Mouse (Mus musculus) macrophage (primary cell): ENCODE data around the gene Taar5. TPM values are rescaled to one million over a fixed set of nuclear protein-coding genes. Genes with fewer than 3 reads are reported as not detected.

Experiments
- H3K27ac ChIP-seq: fragments of 350-480 bp; formaldehyde crosslinking; 2 replicates; pipeline ENCODE4 v1.9.0; 2021
- H3K36me3 ChIP-seq: fragments of 350-480 bp; formaldehyde crosslinking; 2 replicates; pipeline ENCODE4 v1.9.0; 2021; ENCODE audit errors: inconsistent target
- H3K4me3 ChIP-seq: fragments of 350-480 bp; formaldehyde crosslinking; 2 replicates; pipeline ENCODE4 v1.9.0; 2021; ENCODE audit errors: inconsistent target
- H3K79me2 ChIP-seq: fragments of 350-480 bp; formaldehyde crosslinking; 2 replicates; pipeline ENCODE4 v1.9.0; 2021; ENCODE audit errors: inconsistent target
- WGBS: methylation state at CpG from one replicate; pipeline ENCODE4 v1.1.7; 2026; ENCODE audit warnings: inconsistent platforms; ENCODE audit not compliant: missing documents; 5-methylcytosine and 5-hydroxymethylcytosine counted together
- polyA plus RNA-seq: library from polyadenylated mRNA; stranded (reverse); fragments of 250-400 nt; gene quantifications from 3 replicates; pipeline ENCODE4 v1.2.4, GENCODE M21; 2018; ENCODE audit warnings: inconsistent platforms

Taar5 gene
- polyA plus RNA-seq, 1 experiment from 2014 or later: not detected

- 56% methylated on average over 13 of the region's 16 CpGs for WGBS
- Histone ChIP-seq H3K79me2 (no peaks in the 10 kb centered on the region), H3K4me3 (no peak overlapping the region), H3K27ac (no peak overlapping the region), H3K36me3 (no peaks in the 10 kb centered on the region)
Observed at GRCm38 (mm10) chr10:23978901-23979705, 8.6 kb downstream of the Taar5 start.

GRCm38 (mm10) chr10:23985546-23985945 is 15.0 kb downstream of the Taar5 start, which contains the start of gene Taar6:
TSS of gene Taar6 (minus strand) at chr10:23985646.
- no peaks in the 10 kb centered on the region for H3K79me2 ChIP-seq
- no peak within 1 kb of the TSS for H3K27ac ChIP-seq
- no peaks in the 10 kb centered on the region for H3K36me3 ChIP-seq
- H3K4me3 ChIP-seq: no peak within 1 kb of the TSS
- 91% methylated on average over 8 of the region's 8 CpGs for WGBS

GRCm38 (mm10) chr10:23986419-23986818 is 15.9 kb downstream of the Taar5 start:
- H3K79me2 ChIP-seq: no peaks in the 10 kb centered on the region
- no peaks in the 10 kb centered on the region for H3K36me3 ChIP-seq
- no peak overlapping the region for H3K4me3 ChIP-seq
- no peak overlapping the region for H3K27ac ChIP-seq
- 27% methylated on average over 5 of the region's 5 CpGs for WGBS

GRCm38 (mm10) chr10:23993381-23993780 is 22.9 kb downstream of the Taar5 start, which contains the start of gene Taar7a:
TSS of gene Taar7a (minus strand) at chr10:23993481.
- Histone ChIP-seq H3K79me2 (no peaks in the 10 kb centered on the region), H3K4me3 (no peak within 1 kb of the TSS), H3K27ac (no peak within 1 kb of the TSS), H3K36me3 (no peaks in the 10 kb centered on the region)
- WGBS: 92% methylated on average over 3 of the region's 3 CpGs

GRCm38 (mm10) chr10:23999639-24000038 is 29.1 kb downstream of the Taar5 start, which contains the start of gene Taar7b:
TSS of gene Taar7b (plus strand) at chr10:23999939.
- 92% methylated on average over 1 of the region's 1 CpGs for WGBS
- H3K36me3 ChIP-seq: no peaks in the 10 kb centered on the region
- H3K27ac ChIP-seq: no peak within 1 kb of the TSS
- H3K4me3 ChIP-seq: no peak within 1 kb of the TSS
- H3K79me2 ChIP-seq: no peaks in the 10 kb centered on the region

GRCm38 (mm10) chr10:24006442-24006841 is 35.9 kb downstream of the Taar5 start:
- Histone ChIP-seq H3K79me2 (no peaks in the 10 kb centered on the region), H3K27ac (no peak overlapping the region), H3K36me3 (no peaks in the 10 kb centered on the region), H3K4me3 (no peak overlapping the region)
- WGBS: 83% methylated on average over 1 of the region's 1 CpGs

- Histone ChIP-seq H3K27ac (no peak overlapping the region), H3K79me2 (no peaks in the 10 kb centered on the region), H3K36me3 (no peaks in the 10 kb centered on the region), H3K4me3 (no peak overlapping the region)
- 71% methylated on average over 2 of the region's 2 CpGs for WGBS
Observed at GRCm38 (mm10) chr10:24007034-24007433, 36.5 kb downstream of the Taar5 start.

- 88% methylated on average over 1 of the region's 1 CpGs for WGBS
- H3K36me3 ChIP-seq: no peaks in the 10 kb centered on the region
- no peaks in the 10 kb centered on the region for H3K79me2 ChIP-seq
- no peak overlapping the region for H3K4me3 ChIP-seq
- no peak overlapping the region for H3K27ac ChIP-seq
Observed at GRCm38 (mm10) chr10:24008143-24008542, 37.6 kb downstream of the Taar5 start.

Other genes with a start within 250 kb of the Taar5 start
- 762 to 2,105 TPM (median 1,911 TPM) in 3 replicates for gene Rps12, start 183.4 kb upstream of the Taar5 start, polyA plus RNA-seq
- gene Slc18b1, start 173.7 kb upstream of the Taar5 start, polyA plus RNA-seq: 1.3 to 1.5 TPM (median 1.4 TPM) in 3 replicates
- 0.67 to 5.3 TPM (median 1.7 TPM) in 3 replicates for gene Vnn3, start 119.2 kb upstream of the Taar5 start, polyA plus RNA-seq
- not detected in 3 replicates for gene Vnn1, start 76.0 kb upstream of the Taar5 start, polyA plus RNA-seq
- not detected in 3 replicates for gene Taar1, start 50.4 kb upstream of the Taar5 start, polyA plus RNA-seq
- not detected in 3 replicates for gene Taar2, start 32.1 kb upstream of the Taar5 start, polyA plus RNA-seq
- gene Taar3, start 21.1 kb upstream of the Taar5 start, polyA plus RNA-seq: not detected in 3 replicates
- not detected in 3 replicates for gene Taar4, start 10.2 kb upstream of the Taar5 start, polyA plus RNA-seq
- gene Taar6, start 14.9 kb downstream of the Taar5 start, polyA plus RNA-seq: not detected in 3 replicates
- not detected in 3 replicates for gene Taar7a, start 22.8 kb downstream of the Taar5 start, polyA plus RNA-seq
- not detected in 3 replicates for gene Taar7b, start 29.2 kb downstream of the Taar5 start, polyA plus RNA-seq
- gene Taar7d, start 56.5 kb downstream of the Taar5 start, polyA plus RNA-seq: not detected in 3 replicates
- gene Taar7e, start 66.9 kb downstream of the Taar5 start, polyA plus RNA-seq: not detected in 3 replicates
- not detected in 3 replicates for gene Taar7f, start 78.8 kb downstream of the Taar5 start, polyA plus RNA-seq
- gene Taar8a, start 105.8 kb downstream of the Taar5 start, polyA plus RNA-seq: not detected in 3 replicates
- not detected in 3 replicates for gene Taar8b, start 121.6 kb downstream of the Taar5 start, polyA plus RNA-seq
- not detected in 3 replicates for gene Taar8c, start 131.2 kb downstream of the Taar5 start, polyA plus RNA-seq
- not detected in 3 replicates for gene Taar9, start 138.8 kb downstream of the Taar5 start, polyA plus RNA-seq
- gene Stx7, start 178.6 kb downstream of the Taar5 start, polyA plus RNA-seq: 163 to 202 TPM (median 186 TPM) in 3 replicates